22 mouse cellular contexts compared by ENCODE assay signal in genomic region chr9:62246380-62246942, GRCm38 (mm10). TPM values are rescaled to one million over a fixed set of nuclear protein-coding genes. Genes with fewer than 3 reads are reported as not detected.
A peak's percentile ranks its signal among the peaks of the same experiment; 100 is the strongest.
DNase-seq lines count a peak whose midpoint lies in the region; ATAC-seq and TF ChIP-seq lines count a peak whose summit lies in the region.
"Had no signal": no experiment of that assay in that cellular context is flagged by ENCODE, and none has a peak within 500 bp of the region (broad histone marks: within the 10 kb centered on the region; RNA-seq: fewer than 3 reads in every experiment).

No protein-coding gene starts in this region.

- no peak for DNase-seq in layer of hippocampus, adult 2 months (ENCODE audit: low spot score in 2 of 2)
- no peak for DNase-seq in layer of hippocampus, postnatal 25 days (ENCODE audit: extremely low spot score in 1 of 2, low spot score in 1 of 2)
- DNase-seq in midbrain, embryonic 14.5 days = no peak
- no peak for DNase-seq in midbrain, embryonic 10.5 days (ENCODE audit: low spot score)
- no peak for DNase-seq in cerebellum, postnatal 25 days
- no peak for DNase-seq in left cerebral cortex, postnatal 4 days
- DNase-seq: adrenal gland, postnatal 36 days; cerebellum, adult 9-11 months; gastrocnemius, postnatal 25 days; heart, postnatal 36 days; kidney, adult 2 months; layer of hippocampus, adult 9-11 months; liver, postnatal 0 days; spleen, adult 18-20 months had no signal

- H3K36me3 ChIP-seq in midbrain, embryonic 14.5 days (ENCODE audit: control insufficient read depth, insufficient read depth, low read length) = no peaks in the 10 kb centered on the region
- no peaks in the 10 kb centered on the region for H3K36me3 ChIP-seq in midbrain, embryonic 10.5 days
- no peaks in the 10 kb centered on the region for H3K36me3 ChIP-seq in midbrain, embryonic 16.5 days (ENCODE audit: control insufficient read depth, insufficient read depth, low read length)
- H3K36me3 ChIP-seq: embryonic facial prominence, embryonic 15.5 days; heart, embryonic 13.5 days; stomach, embryonic 15.5 days had no signal

- 70% methylated on average over 4 of the region's 4 CpGs for WGBS in midbrain, embryonic 14.5 days
- 84% methylated on average over 4 of the region's 4 CpGs for WGBS in midbrain, embryonic 10.5 days
- 54% methylated on average over 4 of the region's 4 CpGs for WGBS in midbrain, embryonic 16.5 days

- no peak for TF ChIP-seq CTCF in layer of hippocampus, adult 2 months (conservative IDR thresholded peaks at IDR 0.05)

- no peaks in the 10 kb centered on the region for H3K9me3 ChIP-seq in midbrain, embryonic 14.5 days (ENCODE audit: control insufficient read depth, low read length)
- H3K9me3 ChIP-seq in midbrain, embryonic 10.5 days (replicated peaks) = no peaks in the 10 kb centered on the region
- H3K9me3 ChIP-seq in midbrain, embryonic 16.5 days (replicated peaks; ENCODE audit: control insufficient read depth, low read length, poor library complexity, severe bottlenecking) = no peaks in the 10 kb centered on the region
- H3K9me3 ChIP-seq: embryonic facial prominence, embryonic 15.5 days; stomach, embryonic 15.5 days had no signal

- no peak overlapping the region for H3K4me2 ChIP-seq in midbrain, embryonic 14.5 days (ENCODE audit: low read length)
- no peak overlapping the region for H3K4me2 ChIP-seq in midbrain, embryonic 16.5 days (ENCODE audit: low read length)
- H3K4me2 ChIP-seq: embryonic facial prominence, embryonic 15.5 days; heart, embryonic 13.5 days had no signal

- intact Hi-C loops in left cerebral cortex, postnatal 4 days (cut with DNase I) = no loop called here

- no peak for ATAC-seq in midbrain, embryonic 14.5 days (ENCODE audit: low FRiP score, low TSS enrichment)
- ATAC-seq in midbrain, embryonic 16.5 days = no peak; the same call in 1 of the 2 replicates
- ATAC-seq: liver, postnatal 0 days had no signal

- peaks cover 17% of the 10 kb centered on the region; the same call in 1 of the 2 replicates for H3K4me1 ChIP-seq in midbrain, embryonic 14.5 days (ENCODE audit: control insufficient read depth, insufficient read depth, low read length)
- peaks cover 7% of the 10 kb centered on the region for H3K4me1 ChIP-seq in midbrain, embryonic 10.5 days
- H3K4me1 ChIP-seq in midbrain, embryonic 16.5 days (ENCODE audit: control insufficient read depth, insufficient read depth, low read length) = peaks cover 6% of the 10 kb centered on the region

- H3K27me3 ChIP-seq in midbrain, embryonic 14.5 days (ENCODE audit: control insufficient read depth, insufficient read depth, low read length) = no peaks in the 10 kb centered on the region
- H3K27me3 ChIP-seq in midbrain, embryonic 10.5 days (ENCODE audit: low read depth, poor library complexity, severe bottlenecking) = peaks cover 21% of the 10 kb centered on the region
- H3K27me3 ChIP-seq in midbrain, embryonic 16.5 days (ENCODE audit: control insufficient read depth, insufficient read depth, low read depth, low read length) = no peaks in the 10 kb centered on the region
- H3K27me3 ChIP-seq: embryonic facial prominence, embryonic 15.5 days; stomach, embryonic 15.5 days had no signal

- peak overlapping the region; percentile 43; the same call in 1 of the 2 replicates for H3K27ac ChIP-seq in layer of hippocampus, adult 2 months
- H3K27ac ChIP-seq in midbrain, embryonic 14.5 days (replicated peaks; ENCODE audit: low read depth, low read length) = peak overlapping the region; percentile 49
- no peak overlapping the region for H3K27ac ChIP-seq in midbrain, embryonic 10.5 days (replicated peaks)
- H3K27ac ChIP-seq in midbrain, embryonic 16.5 days (ENCODE audit: low read length) = peak overlapping the region; percentile 60
- H3K27ac ChIP-seq: embryonic facial prominence, embryonic 15.5 days; heart, embryonic 13.5 days had no signal

- H3K4me3 ChIP-seq in layer of hippocampus, adult 2 months = no peak overlapping the region
- no peak overlapping the region for H3K4me3 ChIP-seq in midbrain, embryonic 14.5 days (replicated peaks; ENCODE audit: low read depth, low read length)
- H3K4me3 ChIP-seq in midbrain, embryonic 10.5 days = no peak overlapping the region
- H3K4me3 ChIP-seq in midbrain, embryonic 16.5 days (ENCODE audit: low read depth, low read length) = no peak overlapping the region
- H3K4me3 ChIP-seq: embryonic facial prominence, embryonic 15.5 days; heart, embryonic 13.5 days; megakaryocyte, embryonic 14.5 days; stomach, embryonic 15.5 days had no signal

- 0 out of 2 replicates have a peak overlapping the region, but pooled peaks have one; percentile 9 for H3K9ac ChIP-seq in midbrain, embryonic 14.5 days (replicated peaks; ENCODE audit: low read length)
- no peak overlapping the region for H3K9ac ChIP-seq in midbrain, embryonic 16.5 days (ENCODE audit: low read depth, low read length)
- H3K9ac ChIP-seq: embryonic facial prominence, embryonic 15.5 days; heart, embryonic 13.5 days; liver, postnatal 0 days; stomach, embryonic 15.5 days had no signal

RNA-seq across cellular contexts. Expression of gene Spesp1, which starts 35.5 kb away (rescaled TPM):
- total RNA-seq in layer of hippocampus, adult 2 months (2021) = under 1 TPM; 0.22 to 0.31 TPM
- total RNA-seq in layer of hippocampus, postnatal 25 days (2021) = under 1 TPM; 0.16 to 0.17 TPM
- polyA plus RNA-seq in midbrain, embryonic 14.5 days (2014; fragmentation: Nextera tagmentation; extraction: Ambion mirVana) = not detected in 2 replicates
- polyA plus RNA-seq in midbrain, embryonic 10.5 days (2016; fragmentation: Nextera tagmentation; extraction: Ambion mirVana) = not detected in 2 replicates
- not detected in 2 replicates for polyA plus RNA-seq in midbrain, embryonic 16.5 days (2015; fragmentation: Nextera tagmentation; extraction: Ambion mirVana)
- total RNA-seq in left cerebral cortex, postnatal 4 days (2021) = not detected
- total RNA-seq: adrenal gland, postnatal 36 days; gastrocnemius, postnatal 25 days; heart, postnatal 36 days had no signal
- polyA plus RNA-seq: embryonic facial prominence, embryonic 15.5 days; forebrain, embryonic 11.5 days; frontal cortex, adult 2 months; heart, embryonic 13.5 days; kidney, adult 2 months; limb, embryonic 14.5 days; liver, postnatal 0 days; stomach, embryonic 15.5 days had no signal
